Mouse (Mus musculus) heart, embryonic 11.5 days (tissue): Measurements from ENCODE around the gene Kiss1. TPM values are rescaled to one million over a fixed set of nuclear protein-coding genes. Genes with fewer than 3 reads are reported as not detected.

ENCODE experiments used
- ATAC-seq: fragments of 200-750 bp; cut with Nextera tagmentation; replicated peaks from 2 replicates; pipeline ENCODE4 v1.8.0; 2017; ENCODE audit warnings: moderate library complexity; ENCODE audit not compliant: insufficient number of reproducible peaks, low FRiP score, low TSS enrichment
- H3K27ac ChIP-seq: fragments of 300-500 bp; sonication (generic); 2 replicates; pipeline ENCODE4 v1.5.1; 2014; ENCODE audit warnings: mild to moderate bottlenecking, low read depth, low read length
- H3K27me3 ChIP-seq: fragments of 300-500 bp; sonication (generic); 2 replicates; pipeline ENCODE4 v1.6.1; 2014; ENCODE audit warnings: mild to moderate bottlenecking, low read length, mixed read lengths; ENCODE audit not compliant: control insufficient read depth, insufficient read depth
- H3K36me3 ChIP-seq: fragments of 300-500 bp; sonication (generic); 2 replicates; pipeline ENCODE4 v1.6.1; 2014; ENCODE audit warnings: mild to moderate bottlenecking, low read length, moderate library complexity, mixed read lengths; ENCODE audit not compliant: control insufficient read depth, insufficient read depth
- H3K4me1 ChIP-seq: fragments of 300-500 bp; sonication (generic); 2 replicates; pipeline ENCODE4 v1.6.1; 2014; ENCODE audit warnings: low read length; ENCODE audit not compliant: control insufficient read depth, insufficient read depth
- H3K4me2 ChIP-seq: fragments of 300-500 bp; sonication (generic); 2 replicates; pipeline ENCODE4 v1.6.1; 2014; ENCODE audit warnings: mild to moderate bottlenecking, moderate library complexity
- H3K4me3 ChIP-seq: fragments of 300-500 bp; sonication (generic); 2 replicates; pipeline ENCODE4 v1.5.1; 2014; ENCODE audit warnings: low read depth, low read length
- H3K9ac ChIP-seq: fragments of 300-500 bp; sonication (generic); 2 replicates; pipeline ENCODE4 v1.6.1; 2014; ENCODE audit warnings: mild to moderate bottlenecking, low read depth, low read length, moderate library complexity
- H3K9me3 ChIP-seq: fragments of 300-500 bp; sonication (generic); replicated peaks from 2 replicates; pipeline ENCODE4 v1.6.1; 2016; ENCODE audit warnings: low read length; ENCODE audit not compliant: control insufficient read depth
- WGBS: fragments of 180-500 bp; shearing (Covaris S2); extraction: QIAGEN DNeasy Blood & Tissue Kit; methylation state at CpG from one replicate; pipeline ENCODE4 v1.1.7; 2014; ENCODE audit not compliant: insufficient replicate concordance; 5-methylcytosine and 5-hydroxymethylcytosine counted together
- polyA plus RNA-seq: library from polyadenylated mRNA; unstranded; fragments of >200 nt; fragmentation: Nextera tagmentation; extraction: Ambion mirVana; gene quantifications from 2 replicates; pipeline ENCODE4 v1.2.1, GENCODE M21; 2014

Gene Kiss1
- polyA plus RNA-seq, 1 experiment from 2014 or later = not detected

DNA sequence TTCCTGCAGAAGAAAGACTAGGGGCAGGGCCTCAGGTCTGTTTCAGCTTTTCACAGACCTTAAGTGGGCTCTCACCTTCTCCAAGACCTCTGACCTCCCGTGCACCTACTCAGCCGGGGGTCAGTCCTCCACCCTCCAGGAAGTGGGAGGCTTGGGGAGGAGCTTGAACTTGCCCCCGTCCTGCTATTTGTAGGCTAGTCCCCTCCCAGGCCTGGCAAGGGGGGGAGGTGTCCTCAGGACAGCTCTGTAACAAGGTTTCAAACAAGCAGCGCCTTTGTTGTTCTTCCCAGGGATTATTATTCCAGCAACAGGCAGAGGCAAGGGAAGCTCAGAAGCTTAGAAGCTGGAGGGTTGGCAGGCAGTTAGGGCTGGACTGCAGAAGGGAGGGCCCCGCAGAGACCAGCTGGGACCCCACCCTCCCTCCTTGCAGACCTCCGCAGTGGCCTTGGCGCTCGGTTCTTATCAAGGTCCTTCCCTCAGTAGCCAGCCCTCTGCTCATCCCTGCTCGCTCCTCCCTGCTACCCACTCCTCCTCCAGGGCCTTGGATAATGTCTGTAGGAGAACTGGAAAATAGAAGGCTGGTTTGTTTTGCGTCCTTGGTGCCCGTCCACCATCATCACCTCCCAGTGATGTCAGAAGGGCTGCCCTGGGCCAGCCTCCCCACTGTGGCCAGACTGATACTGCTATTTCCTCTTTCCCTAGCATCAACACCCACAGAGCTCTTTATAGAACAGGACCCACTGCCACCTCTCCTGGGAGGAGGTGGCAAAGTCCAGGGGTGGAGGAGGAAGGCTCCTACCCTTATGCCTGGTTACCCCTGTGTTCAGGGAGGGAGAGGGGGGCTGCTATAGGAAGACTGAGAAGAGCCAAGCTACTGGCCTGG lies 46.2 kb downstream of the Kiss1 start:
- H3K9ac ChIP-seq = no peak overlapping the region
- 4% methylated on average over 11 of the region's 11 CpGs for WGBS
- H3K36me3 ChIP-seq = no peaks in the 10 kb centered on the region
- H3K27ac ChIP-seq = no peak overlapping the region
- peak overlapping the region; percentile 27; the same call in 1 of the 2 replicates for H3K4me2 ChIP-seq
- H3K4me3 ChIP-seq = no peak overlapping the region
- peaks cover 24% of the 10 kb centered on the region for H3K4me1 ChIP-seq
- ATAC-seq = no peak
- no peaks in the 10 kb centered on the region for H3K9me3 ChIP-seq
- peaks cover 33% of the 10 kb centered on the region for H3K27me3 ChIP-seq

DNA sequence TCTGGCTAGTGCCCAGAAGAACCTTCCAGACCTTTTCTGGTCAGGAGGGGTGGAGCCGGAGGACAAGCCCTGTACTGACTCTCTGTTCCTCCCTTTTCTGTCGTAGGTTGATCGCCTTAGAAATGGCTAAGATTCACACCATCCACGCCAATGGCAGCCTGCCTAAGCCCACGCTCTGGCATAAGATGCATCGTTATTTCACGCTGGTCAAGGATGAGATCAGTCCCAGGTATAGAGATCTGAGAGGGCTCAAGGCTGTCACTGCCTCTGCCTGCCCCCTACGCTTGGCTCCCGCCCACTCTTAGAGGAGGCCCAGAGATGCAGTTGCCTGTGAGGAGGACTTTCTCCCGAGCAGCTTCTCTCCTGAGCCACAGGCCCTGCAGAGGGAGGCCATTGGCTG lies 47.0 kb downstream of the Kiss1 start:
- Histone ChIP-seq H3K4me2 (no peak overlapping the region), H3K4me1 (peaks cover 24% of the 10 kb centered on the region), H3K4me3 (no peak overlapping the region), H3K27me3 (peaks cover 28% of the 10 kb centered on the region), H3K9ac (no peak overlapping the region), H3K27ac (no peak overlapping the region), H3K9me3 (no peaks in the 10 kb centered on the region), H3K36me3 (no peaks in the 10 kb centered on the region)
- 50% methylated on average over 10 of the region's 10 CpGs for WGBS
- ATAC-seq = no peak

DNA sequence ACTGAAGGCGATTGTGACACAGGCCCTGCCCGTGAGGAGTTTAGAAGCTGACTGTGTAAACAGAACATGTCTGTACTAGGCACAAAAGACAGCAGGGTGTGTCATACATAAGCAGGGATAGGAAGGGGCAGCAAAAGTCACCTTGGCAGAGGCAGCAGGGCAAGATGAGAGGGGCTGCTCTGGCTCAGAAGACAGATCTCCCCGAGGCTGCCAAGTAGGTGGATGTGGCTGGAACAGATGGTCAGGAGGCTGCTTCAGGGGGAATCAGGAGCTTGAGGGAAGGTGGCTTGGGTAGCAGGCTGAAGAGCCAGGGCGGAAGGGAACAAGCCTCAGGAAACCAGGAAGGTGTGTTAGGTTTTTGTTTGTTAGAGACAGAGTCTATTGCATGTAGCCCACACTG lies 48.7 kb downstream of the Kiss1 start:
- H3K4me2 ChIP-seq = no peak overlapping the region
- H3K27me3 ChIP-seq = peaks cover 11% of the 10 kb centered on the region; the same call in 1 of the 2 replicates
- peaks cover 10% of the 10 kb centered on the region for H3K4me1 ChIP-seq
- 76% methylated on average over 4 of the region's 4 CpGs for WGBS
- H3K27ac ChIP-seq = no peak overlapping the region
- no peak overlapping the region for H3K4me3 ChIP-seq
- H3K9ac ChIP-seq = no peak overlapping the region
- no peaks in the 10 kb centered on the region for H3K9me3 ChIP-seq
- ATAC-seq = no peak
- H3K36me3 ChIP-seq = no peaks in the 10 kb centered on the region

DNA sequence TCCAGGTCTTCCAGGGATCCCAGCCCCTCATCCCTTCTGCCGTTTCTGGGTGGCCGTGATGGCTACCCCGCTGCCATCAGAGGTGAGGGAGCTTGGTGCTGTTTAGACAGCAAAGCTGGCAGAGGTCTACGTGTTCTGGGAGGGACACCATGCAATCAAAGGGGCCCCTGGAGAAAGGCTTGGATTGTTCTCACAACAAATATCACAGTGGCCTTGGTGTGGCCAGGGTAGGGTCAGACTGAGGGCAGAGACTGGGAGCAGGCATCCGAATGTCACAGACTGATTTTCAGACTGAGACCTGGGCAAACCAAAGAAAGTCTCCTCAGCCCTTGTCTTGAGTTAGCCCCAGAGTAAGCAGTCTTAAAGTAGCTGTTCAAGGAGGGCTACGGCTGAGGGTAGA lies 49.8 kb downstream of the Kiss1 start:
- no peak overlapping the region for H3K27ac ChIP-seq
- H3K9ac ChIP-seq = no peak overlapping the region
- H3K36me3 ChIP-seq = no peaks in the 10 kb centered on the region
- H3K9me3 ChIP-seq = no peaks in the 10 kb centered on the region
- H3K4me2 ChIP-seq = no peak overlapping the region
- H3K27me3 ChIP-seq = peaks cover 1% of the 10 kb centered on the region; the same call in 1 of the 2 replicates
- H3K4me3 ChIP-seq = no peak overlapping the region
- 77% methylated on average over 6 of the region's 6 CpGs for WGBS
- peaks cover 10% of the 10 kb centered on the region for H3K4me1 ChIP-seq
- no peak for ATAC-seq

DNA sequence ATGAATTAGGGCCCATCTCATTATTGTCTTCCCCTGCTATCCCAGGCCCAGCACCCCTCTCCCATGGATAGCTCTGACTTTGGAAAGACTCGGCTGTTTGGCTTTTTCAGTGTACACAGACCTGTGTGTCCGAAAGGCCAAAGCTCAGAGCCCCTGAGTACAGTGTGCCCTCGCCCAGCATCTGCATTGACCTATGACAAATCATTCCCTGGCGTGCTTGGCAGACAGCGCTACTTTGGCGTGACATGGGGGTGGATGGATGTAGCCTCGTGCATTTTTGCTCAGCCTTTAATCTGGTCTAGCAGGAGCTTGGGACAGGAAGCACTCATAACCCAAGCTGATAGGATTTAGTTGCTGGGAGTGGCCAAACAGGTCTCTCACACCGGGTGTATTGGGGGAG lies 50.4 kb downstream of the Kiss1 start:
- no peak overlapping the region for H3K4me3 ChIP-seq
- H3K9ac ChIP-seq = no peak overlapping the region
- no peaks in the 10 kb centered on the region; the same call in 1 of the 2 replicates for H3K27me3 ChIP-seq
- ATAC-seq = no peak
- H3K9me3 ChIP-seq = no peaks in the 10 kb centered on the region
- peaks cover 10% of the 10 kb centered on the region for H3K4me1 ChIP-seq
- no peak overlapping the region for H3K27ac ChIP-seq
- WGBS = 59% methylated on average over 8 of the region's 8 CpGs
- H3K4me2 ChIP-seq = no peak overlapping the region
- no peaks in the 10 kb centered on the region for H3K36me3 ChIP-seq

DNA sequence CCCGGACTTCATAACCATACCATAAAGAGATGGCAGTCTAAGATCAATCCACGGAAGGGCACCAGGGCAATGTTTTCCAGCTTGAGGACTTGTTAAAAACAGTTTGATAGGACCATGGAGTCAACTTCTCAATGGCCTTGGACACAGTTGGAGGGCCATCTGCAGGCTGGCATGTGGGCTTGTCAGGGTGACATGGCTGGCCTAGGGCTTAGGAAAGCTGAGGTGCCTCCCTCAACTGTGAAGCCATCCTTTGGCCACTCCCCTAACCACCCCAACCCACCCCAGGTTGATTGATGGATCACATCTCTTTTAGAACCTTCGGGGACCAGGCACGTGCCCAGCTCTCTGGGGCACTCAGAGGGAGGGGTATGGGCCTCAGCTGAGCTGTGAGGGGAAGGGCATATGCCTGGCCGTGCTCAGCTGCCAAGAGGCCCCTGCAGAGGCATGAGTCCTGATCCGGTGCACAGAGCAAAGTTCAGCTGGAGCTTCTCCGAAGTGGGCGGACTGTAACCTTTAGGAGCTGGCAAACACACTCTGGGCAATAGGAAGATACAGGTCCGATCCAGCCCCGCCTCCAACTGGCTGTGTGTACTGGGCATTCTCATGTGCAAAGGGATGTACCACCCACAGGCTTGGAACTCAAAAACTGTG lies 54.1 kb downstream of the Kiss1 start:
- Histone ChIP-seq H3K9me3 (no peaks in the 10 kb centered on the region), H3K9ac (no peak overlapping the region), H3K4me1 (no peaks in the 10 kb centered on the region), H3K4me3 (no peak overlapping the region), H3K4me2 (no peak overlapping the region), H3K27ac (no peak overlapping the region), H3K36me3 (no peaks in the 10 kb centered on the region), H3K27me3 (no peaks in the 10 kb centered on the region; the same call in 1 of the 2 replicates)
- 66% methylated on average over 10 of the region's 10 CpGs for WGBS
- ATAC-seq = no peak

DNA sequence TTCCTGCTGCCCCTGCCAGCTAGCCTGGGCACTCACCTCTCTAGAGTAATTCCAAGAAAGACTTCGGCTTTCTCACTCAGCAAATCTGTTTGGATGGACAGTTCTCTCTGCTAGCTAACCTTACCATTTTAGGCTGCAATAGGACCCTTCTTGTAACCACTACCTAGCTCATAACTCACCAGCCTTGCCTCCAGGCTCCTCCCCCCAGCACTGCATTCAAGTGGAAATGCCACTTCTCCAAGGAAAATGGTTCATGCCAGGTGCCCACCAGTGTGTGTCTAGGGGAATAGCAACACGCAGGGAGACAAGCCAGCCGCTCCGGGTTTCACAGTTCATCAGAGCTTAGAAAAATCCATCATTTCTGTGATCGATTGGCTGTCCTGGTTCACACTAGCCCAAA lies 55.9 kb downstream of the Kiss1 start:
- ATAC-seq = no peak
- Histone ChIP-seq H3K4me1 (no peaks in the 10 kb centered on the region; the same call in 1 of the 2 replicates), H3K27ac (no peak overlapping the region), H3K9ac (no peak overlapping the region), H3K4me3 (no peak overlapping the region), H3K9me3 (no peaks in the 10 kb centered on the region), H3K4me2 (no peak overlapping the region), H3K36me3 (no peaks in the 10 kb centered on the region), H3K27me3 (no peaks in the 10 kb centered on the region; the same call in 1 of the 2 replicates)
- 86% methylated on average over 5 of the region's 5 CpGs for WGBS
